Mouse (Mus musculus) thymus, postnatal 10 days (tissue): Measurements from ENCODE around the gene Gtpbp1.

Experiments
- DNase-seq, 2 experiments: peaks; one replicate each; pipeline ENCODE4 v3.0.0; 2021; ENCODE audit warnings: low spot score in 2 of 2

The Gtpbp1 gene

GRCm38 (mm10) chr15:79753873-79754272 is 63.2 kb downstream of the Gtpbp1 start:
- DNase-seq: no peak

GRCm38 (mm10) chr15:79755176-79755575 is 64.5 kb downstream of the Gtpbp1 start:
- no peak for DNase-seq

- DNase-seq: no peak
Observed at GRCm38 (mm10) chr15:79755977-79756625, 65.5 kb downstream of the Gtpbp1 start.

GRCm38 (mm10) chr15:79757118-79757517 is 66.5 kb downstream of the Gtpbp1 start:
- DNase-seq: no peak

- no peak for DNase-seq
Observed at GRCm38 (mm10) chr15:79760956-79761355, 70.3 kb downstream of the Gtpbp1 start.

GRCm38 (mm10) chr15:79763001-79763400 is 72.4 kb downstream of the Gtpbp1 start:
- no peak for DNase-seq

- DNase-seq: no peak
Observed at GRCm38 (mm10) chr15:79763601-79764246, 73.1 kb downstream of the Gtpbp1 start.

- DNase-seq: no peak
Observed at GRCm38 (mm10) chr15:79764539-79765267, 74.1 kb downstream of the Gtpbp1 start.

GRCm38 (mm10) chr15:79765361-79765760 is 74.7 kb downstream of the Gtpbp1 start:
- DNase-seq: no peak

- DNase-seq: no peak
Observed at GRCm38 (mm10) chr15:79766168-79766567, 75.5 kb downstream of the Gtpbp1 start.

- DNase-seq: no peak
Observed at GRCm38 (mm10) chr15:79766586-79767071, 76.0 kb downstream of the Gtpbp1 start.

- no peak for DNase-seq
Observed at GRCm38 (mm10) chr15:79767327-79767961, 76.8 kb downstream of the Gtpbp1 start.

GRCm38 (mm10) chr15:79768302-79768701 is 77.7 kb downstream of the Gtpbp1 start:
- DNase-seq: no peak

- DNase-seq: no peak
Observed at GRCm38 (mm10) chr15:79770629-79771240, 80.1 kb downstream of the Gtpbp1 start.
